Comparison of ENCODE assay signal across 8 mouse cellular contexts in genomic region chr5:29477474-29478207, GRCm38 (mm10). TPM values are rescaled to one million over a fixed set of nuclear protein-coding genes. Genes with fewer than 3 reads are reported as not detected.
DNase-seq lines count a peak whose midpoint lies in the region; ATAC-seq lines count a peak whose summit lies in the region.

No protein-coding gene starts in this region.

- H3K27me3 ChIP-seq in heart, embryonic 14.5 days (ENCODE audit: control insufficient read depth, insufficient read depth, low read length): peaks cover 100% of the 10 kb centered on the region
- H3K27me3 ChIP-seq in hindbrain, embryonic 13.5 days: peaks cover 100% of the 10 kb centered on the region
- peaks cover 99% of the 10 kb centered on the region for H3K27me3 ChIP-seq in midbrain, embryonic 13.5 days

- H3K27ac ChIP-seq in heart, embryonic 14.5 days (replicated peaks in 1 of 2; ENCODE audit: control insufficient read depth in 1 of 2, insufficient read depth in 1 of 2, low read depth in 2 of 2, low read length in 2 of 2): no peak overlapping the region
- H3K27ac ChIP-seq in hindbrain, embryonic 13.5 days: no peak overlapping the region
- no peak overlapping the region for H3K27ac ChIP-seq in midbrain, embryonic 13.5 days

- H3K4me3 ChIP-seq in heart, embryonic 14.5 days (ENCODE audit: control insufficient read depth in 1 of 2, insufficient read depth in 1 of 2, low read depth in 1 of 2, low read length in 2 of 2): peak overlapping the region; percentile 38 to 44
- peak overlapping the region; percentile 25 for H3K4me3 ChIP-seq in hindbrain, embryonic 13.5 days
- peak overlapping the region; percentile 33 for H3K4me3 ChIP-seq in midbrain, embryonic 13.5 days (replicated peaks)

- no peaks in the 10 kb centered on the region for H3K36me3 ChIP-seq in heart, embryonic 14.5 days (ENCODE audit: control insufficient read depth, insufficient read depth, low read length)
- no peaks in the 10 kb centered on the region for H3K36me3 ChIP-seq in hindbrain, embryonic 13.5 days
- H3K36me3 ChIP-seq in midbrain, embryonic 13.5 days: no peaks in the 10 kb centered on the region

- no peak for DNase-seq in heart, postnatal 4 days
- DNase-seq in embryo, embryonic 9.5 days (ENCODE audit: extremely low spot score): peak; percentile 31
- DNase-seq in cerebellum, postnatal 14 days: no peak
- DNase-seq in natural killer cell, adult 2 months (ENCODE audit: low spot score in 2 of 2): no peak
- DNase-seq in left cerebral cortex, adult 18-20 months (ENCODE audit: low spot score in 2 of 2): no peak

- WGBS in heart, embryonic 14.5 days: under 1% methylated on average over 73 of the region's 73 CpGs
- under 1% methylated on average over 60 of the region's 73 CpGs for WGBS in hindbrain, embryonic 13.5 days
- WGBS in midbrain, embryonic 13.5 days: under 1% methylated on average over 48 of the region's 73 CpGs

- peak overlapping the region; percentile 27; the same call in 1 of the 2 replicates for H3K9ac ChIP-seq in heart, embryonic 14.5 days (ENCODE audit: low read length)
- H3K9ac ChIP-seq in hindbrain, embryonic 13.5 days: peak overlapping the region; percentile 29
- H3K9ac ChIP-seq in midbrain, embryonic 13.5 days (replicated peaks): no peak overlapping the region

- H3K4me2 ChIP-seq in heart, embryonic 14.5 days (ENCODE audit: low read length): peak overlapping the region; percentile 82
- H3K4me2 ChIP-seq in hindbrain, embryonic 13.5 days: peak overlapping the region; percentile 48
- peak overlapping the region; percentile 52 for H3K4me2 ChIP-seq in midbrain, embryonic 13.5 days (replicated peaks)

- no peaks in the 10 kb centered on the region for H3K9me3 ChIP-seq in heart, embryonic 14.5 days (ENCODE audit: control insufficient read depth, low read length)
- no peaks in the 10 kb centered on the region for H3K9me3 ChIP-seq in hindbrain, embryonic 13.5 days
- H3K9me3 ChIP-seq in midbrain, embryonic 13.5 days: no peaks in the 10 kb centered on the region

- no peak for ATAC-seq in heart, embryonic 14.5 days (ENCODE audit: insufficient number of reproducible peaks, insufficient read depth, low FRiP score, low read depth)
- peak; percentile 17; the same call in 1 of the 2 replicates for ATAC-seq in hindbrain, embryonic 13.5 days (ENCODE audit: low FRiP score)
- ATAC-seq in midbrain, embryonic 13.5 days: peak; percentile 25; the same call in 1 of the 2 replicates

- peaks cover 7 to 20% of the 10 kb centered on the region in 2 experiments; a peak in 3 of 4 replicates for H3K4me1 ChIP-seq in heart, embryonic 14.5 days (ENCODE audit: control insufficient read depth in 2 of 2, insufficient read depth in 2 of 2, low read length in 2 of 2)
- H3K4me1 ChIP-seq in hindbrain, embryonic 13.5 days (replicated peaks): peaks cover 16% of the 10 kb centered on the region
- peaks cover 17% of the 10 kb centered on the region for H3K4me1 ChIP-seq in midbrain, embryonic 13.5 days (replicated peaks)

RNA-seq across cellular contexts. Expression of gene Mnx1, which starts 0.6 kb away (rescaled TPM):
- polyA plus RNA-seq in heart, embryonic 14.5 days (2014; fragmentation: Nextera tagmentation; extraction: Ambion mirVana): not detected in 2 replicates
- total RNA-seq in heart, postnatal 4 days (2021): not detected
- polyA plus RNA-seq in hindbrain, embryonic 13.5 days (2015; fragmentation: Nextera tagmentation; extraction: Ambion mirVana): 0.31 and 0.48 TPM in 2 replicates
- polyA plus RNA-seq in midbrain, embryonic 13.5 days (2015; fragmentation: Nextera tagmentation; extraction: Ambion mirVana): not detected in 2 replicates
- total RNA-seq in left cerebral cortex, adult 18-20 months (2021): not detected

RNA-seq across cellular contexts. Expression of gene Nom1, which starts 43.2 kb away (rescaled TPM):
- polyA plus RNA-seq in heart, embryonic 14.5 days (2014; fragmentation: Nextera tagmentation; extraction: Ambion mirVana): 11.4 and 13.1 TPM in 2 replicates
- 10 to 100 TPM; 13.3 to 15.7 TPM for total RNA-seq in heart, postnatal 4 days (2021)
- polyA plus RNA-seq in hindbrain, embryonic 13.5 days (2015; fragmentation: Nextera tagmentation; extraction: Ambion mirVana): 21.7 and 22.2 TPM in 2 replicates
- 19.2 and 20.8 TPM in 2 replicates for polyA plus RNA-seq in midbrain, embryonic 13.5 days (2015; fragmentation: Nextera tagmentation; extraction: Ambion mirVana)
- total RNA-seq in left cerebral cortex, adult 18-20 months (2021): 10 to 100 TPM; 23.4 to 23.5 TPM
